Mouse (Mus musculus) ES-E14 (cell line): ENCODE results near the gene Aggf1. TPM values are rescaled to one million over a fixed set of nuclear protein-coding genes. Genes with fewer than 3 reads are reported as not detected.
A peak's percentile ranks its signal among the peaks of the same experiment; 100 is the strongest.

Source experiments
- DNase-seq: peaks from one replicate; pipeline ENCODE4 v3.0.0-alpha.2; 2013; ENCODE audit warnings: low read depth, low spot score
- H3K27ac ChIP-seq: 2 replicates; pipeline ENCODE4 v1.5.1; 2012; ENCODE audit warnings: low read depth, mild to moderate bottlenecking, low read length, moderate library complexity, mixed read lengths; ENCODE audit not compliant: poor library complexity, insufficient read depth, severe bottlenecking
- H3K36me3 ChIP-seq: 2 replicates; pipeline ENCODE4 v1.6.1; 2012; ENCODE audit warnings: mild to moderate bottlenecking, low read length, moderate library complexity, mixed read lengths; ENCODE audit not compliant: control insufficient read depth, poor library complexity, insufficient read depth, severe bottlenecking
- H3K4me1 ChIP-seq, 2 experiments: fragments of 150-350 bp in 1 of 2; sonication (generic) in 1 of 2; 2 replicates each; pipeline ENCODE4 v1.6.1; 2012; ENCODE audit warnings: low read length in 2 of 2, mild to moderate bottlenecking in 1 of 2, mixed read lengths in 1 of 2; ENCODE audit not compliant: control insufficient read depth in 2 of 2, insufficient read depth in 2 of 2, poor library complexity in 1 of 2
- H3K4me3 ChIP-seq, 2 experiments: fragments of 150-350 bp in 1 of 2; sonication (generic) in 1 of 2; 2 replicates each; pipeline ENCODE4 v1.5.1; 2012; ENCODE audit warnings: low read length in 2 of 2, low read depth in 1 of 2, mild to moderate bottlenecking in 1 of 2, mixed read lengths in 1 of 2; ENCODE audit not compliant: insufficient read depth in 1 of 2, poor library complexity in 1 of 2, severe bottlenecking in 1 of 2
- H3K9ac ChIP-seq: 2 replicates; pipeline ENCODE4 v1.6.1; 2012; ENCODE audit warnings: low read depth, mild to moderate bottlenecking, low read length, mixed read lengths; ENCODE audit not compliant: poor library complexity, insufficient read depth, severe bottlenecking
- H3K9me3 ChIP-seq: fragments of 150-350 bp; sonication (generic); 2 replicates; pipeline ENCODE4 v1.6.1; 2012; ENCODE audit warnings: low read depth, mild to moderate bottlenecking, low read length; ENCODE audit not compliant: control insufficient read depth, insufficient read depth
- CHD2 ChIP-seq: IDR thresholded peaks from 2 replicates; pipeline ENCODE4 v1.6.1; 2014; ENCODE audit warnings: mild to moderate bottlenecking, low read depth, low read length, inconsistent platforms
- HCFC1 ChIP-seq: IDR thresholded peaks from 2 replicates; pipeline ENCODE4 v1.6.1; 2012; ENCODE audit warnings: low read length, inconsistent platforms, borderline replicate concordance; ENCODE audit not compliant: insufficient read depth
- MAFK ChIP-seq: IDR thresholded peaks from 2 replicates; pipeline ENCODE4 v1.6.1; 2014; ENCODE audit warnings: mild to moderate bottlenecking, low read depth, low read length, inconsistent platforms; ENCODE audit not compliant: insufficient read depth
- ZC3H11A ChIP-seq: IDR thresholded peaks from 2 replicates; pipeline ENCODE4 v1.6.1; 2012; ENCODE audit warnings: low read depth, mild to moderate bottlenecking, inconsistent platforms, low read length, borderline replicate concordance
- ZNF384 ChIP-seq: IDR thresholded peaks from 2 replicates; pipeline ENCODE4 v1.6.1; 2012; ENCODE audit warnings: low read depth, low read length, inconsistent platforms
- in situ Hi-C, 2 experiments: fragments of 600-800 bp; cut with MboI; formaldehyde crosslinking; loops; one replicate each; pipeline ENCODE4 v1.15.1; 2025; ENCODE audit warnings: low sequenced_read_pairs in 2 of 2, inconsistent platforms in 1 of 2; ENCODE audit not compliant: unreplicated experiment in 2 of 2
- total RNA-seq: library from RNA; depleted of rRNA; stranded (reverse); fragments of 300-350 nt; gene quantifications from 2 replicates; pipeline ENCODE4 v1.2.3, GENCODE M21; 2012

The Aggf1 gene
- total RNA-seq, 1 experiment: 50.1 TPM

DNA sequence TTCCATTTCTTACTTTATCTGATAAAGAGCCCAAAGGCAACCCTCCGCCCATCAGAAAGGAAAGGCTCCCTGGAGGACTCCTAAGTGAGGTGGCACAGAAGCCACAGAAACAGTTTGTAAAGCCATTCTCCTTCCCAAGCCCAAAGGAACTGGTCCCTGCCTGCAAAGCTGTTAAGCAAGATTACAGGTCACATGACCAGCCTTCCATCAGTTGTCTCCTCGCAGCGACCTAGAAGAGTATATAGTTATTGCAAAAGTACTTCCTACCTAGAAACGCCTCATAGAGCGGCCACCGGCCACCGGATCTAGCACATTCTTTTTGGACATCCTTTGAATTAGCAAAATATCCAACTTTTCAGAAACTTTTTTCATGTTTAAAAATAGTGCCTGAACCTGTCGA, 31.7 kb downstream of the Aggf1 start:
- Histone ChIP-seq H3K9me3 (no peaks in the 10 kb centered on the region), H3K36me3 (peaks cover 6% of the 10 kb centered on the region; the same call in 1 of the 2 replicates), H3K9ac (no peak overlapping the region), H3K4me1 (peaks cover 2% of the 10 kb centered on the region in 2 experiments; a peak in 1 of 4 replicates), H3K27ac (no peak overlapping the region), H3K4me3 (no peak overlapping the region)
- in situ Hi-C loops: no loop called here
- no peak for DNase-seq
- TF ChIP-seq ZC3H11A: no peak
- no peak for TF ChIP-seq HCFC1

DNA sequence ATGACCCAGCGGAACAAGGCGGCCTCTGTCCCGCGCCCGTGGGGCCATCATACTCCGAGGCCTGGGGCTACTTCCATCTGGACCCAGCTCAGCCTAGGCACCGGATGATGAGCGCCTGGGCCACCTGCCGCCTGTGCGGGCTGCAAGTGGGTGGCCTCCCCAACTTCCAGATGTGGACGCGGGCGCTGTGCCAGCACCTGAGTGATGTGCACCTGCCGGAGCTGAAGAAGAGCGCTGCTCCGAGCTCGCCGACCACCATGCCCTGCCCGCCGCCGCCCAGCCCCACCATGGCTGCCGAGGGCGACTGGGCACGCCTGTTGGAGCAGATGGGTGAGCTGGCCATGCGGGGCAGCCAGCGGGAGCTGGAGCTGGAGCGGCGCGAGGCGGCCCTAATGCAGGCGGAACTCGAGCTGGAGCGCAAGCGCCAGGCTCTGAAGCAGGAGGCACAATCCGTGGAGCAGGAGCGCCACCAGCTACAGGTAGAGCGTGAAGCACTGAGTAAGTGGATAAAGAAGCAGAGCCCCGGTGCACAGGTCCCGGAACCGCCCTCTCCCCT, 39.0 kb downstream of the Aggf1 start:
- Histone ChIP-seq H3K9me3 (no peaks in the 10 kb centered on the region), H3K4me3 (peak overlapping the region; percentile 72 to 75), H3K27ac (no peak overlapping the region), H3K4me1 (peaks cover 7 to 14% of the 10 kb centered on the region in 2 experiments), H3K9ac (peak overlapping the region; percentile 71), H3K36me3 (peaks cover 6% of the 10 kb centered on the region; the same call in 1 of the 2 replicates)
- no peak for TF ChIP-seq MAFK
- TF ChIP-seq HCFC1: no peak
- TF ChIP-seq ZC3H11A: no peak
- no peak for TF ChIP-seq CHD2
- in situ Hi-C loops: no loop called here
- DNase-seq: no peak

DNA sequence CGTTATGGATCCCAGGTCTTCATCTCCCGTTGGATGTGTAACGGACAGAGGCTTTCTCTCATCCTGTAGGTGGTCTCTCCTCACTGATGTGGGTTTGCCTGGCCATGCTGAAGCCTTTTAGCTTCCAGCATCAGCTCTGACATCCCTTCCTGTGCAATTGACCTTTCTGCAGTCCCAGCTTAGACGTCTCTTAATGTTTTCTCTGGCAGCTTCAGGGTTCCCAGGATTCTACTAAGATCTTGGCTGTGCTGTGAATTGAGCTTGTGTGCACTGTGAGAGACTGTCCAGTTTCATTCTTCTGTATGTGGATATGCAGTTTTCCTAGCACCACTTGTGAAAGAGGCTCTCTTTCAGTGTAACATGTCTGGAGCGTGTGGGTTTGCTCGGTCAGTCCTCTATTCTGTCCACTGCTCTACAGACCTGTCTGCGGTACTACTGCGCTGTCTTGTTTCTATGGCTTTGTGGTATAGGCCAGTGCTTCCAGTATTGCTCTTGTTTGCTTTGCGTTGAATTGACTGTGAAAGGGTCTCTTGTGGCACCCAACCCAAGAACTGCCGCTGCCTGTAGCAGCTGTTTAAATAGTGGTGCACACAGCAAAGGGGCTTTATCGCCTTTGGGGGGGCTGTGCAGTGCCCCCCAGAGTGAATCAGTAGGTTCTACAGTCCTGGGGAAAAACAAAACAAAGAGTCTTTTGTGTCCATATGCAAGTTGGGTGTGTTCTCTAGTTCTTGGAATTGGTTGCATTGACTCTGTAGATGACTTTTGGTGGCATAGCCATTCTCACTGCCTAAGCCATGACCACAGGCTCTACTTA, 42.9 kb downstream of the Aggf1 start:
- no peaks in the 10 kb centered on the region for H3K36me3 ChIP-seq
- H3K4me3 ChIP-seq: no peak overlapping the region
- no peak overlapping the region for H3K9ac ChIP-seq
- no peak overlapping the region for H3K27ac ChIP-seq
- in situ Hi-C loops: no loop called here
- H3K4me1 ChIP-seq: peaks cover 18 to 24% of the 10 kb centered on the region in 2 experiments
- no peaks in the 10 kb centered on the region for H3K9me3 ChIP-seq
- no peak for TF ChIP-seq MAFK
- no peak for TF ChIP-seq ZC3H11A
- TF ChIP-seq HCFC1: no peak
- TF ChIP-seq CHD2: no peak
- no peak for TF ChIP-seq ZNF384
- DNase-seq: no peak

DNA sequence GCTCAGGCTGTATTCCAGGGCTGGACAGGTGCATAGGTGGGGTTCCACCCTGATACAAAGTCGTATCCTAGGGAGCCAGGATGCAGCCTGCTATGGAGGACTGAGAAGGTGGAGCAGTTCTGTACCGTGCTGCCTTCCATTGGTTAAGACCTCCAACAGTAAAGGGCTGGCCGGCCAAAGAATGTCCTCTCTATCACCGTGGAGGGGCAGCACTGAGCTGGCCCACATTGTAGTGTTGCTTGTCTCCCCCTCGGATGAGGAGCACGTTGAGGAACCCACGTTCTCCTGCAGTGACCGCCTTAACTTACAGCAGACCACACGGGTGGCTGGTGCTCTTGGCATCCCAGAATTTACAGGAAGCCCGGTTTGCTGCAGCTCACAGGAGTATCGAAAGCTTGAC, 44.6 kb downstream of the Aggf1 start:
- DNase-seq: no peak
- in situ Hi-C loops: no loop called here
- Histone ChIP-seq H3K9me3 (no peaks in the 10 kb centered on the region), H3K9ac (no peak overlapping the region), H3K36me3 (no peaks in the 10 kb centered on the region), H3K4me1 (peaks cover 20 to 28% of the 10 kb centered on the region in 2 experiments), H3K4me3 (peak overlapping the region in 1 of 2 experiments; percentile 27; a peak in 2 of 4 replicates), H3K27ac (no peak overlapping the region)
- TF ChIP-seq ZC3H11A (no peak), ZNF384 (no peak), HCFC1 (no peak), MAFK (no peak), CHD2 (no peak)

DNA sequence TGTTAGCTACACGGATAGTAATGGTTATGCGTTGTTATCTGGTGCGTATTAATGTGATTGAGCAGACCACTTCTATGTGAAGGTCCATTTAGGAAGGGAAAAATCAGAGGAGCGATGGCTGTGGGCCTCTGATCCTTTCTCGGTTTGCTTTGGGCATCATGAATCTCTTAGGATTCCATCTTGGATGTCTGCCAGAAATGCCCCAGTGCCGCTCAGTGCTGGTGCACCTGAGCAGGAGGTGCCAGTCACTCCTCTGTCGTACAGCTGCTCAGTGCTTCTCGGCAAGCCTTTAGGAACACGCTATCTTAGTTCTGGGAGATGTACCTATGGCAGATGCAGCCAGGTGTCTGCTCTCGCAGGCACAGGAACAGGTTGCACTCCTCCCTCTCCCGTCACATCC, 46.4 kb downstream of the Aggf1 start:
- H3K4me3 ChIP-seq: no peak overlapping the region
- no peak for DNase-seq
- in situ Hi-C loops: no loop called here
- peaks cover 19 to 28% of the 10 kb centered on the region in 2 experiments for H3K4me1 ChIP-seq
- H3K27ac ChIP-seq: no peak overlapping the region
- no peak overlapping the region for H3K9ac ChIP-seq
- TF ChIP-seq ZNF384 (no peak), HCFC1 (no peak), MAFK (no peak), CHD2 (no peak), ZC3H11A (no peak)
- no peaks in the 10 kb centered on the region for H3K36me3 ChIP-seq
- no peaks in the 10 kb centered on the region for H3K9me3 ChIP-seq
